Mouse (Mus musculus) kidney, postnatal 0 days (tissue): ENCODE data around the gene Nrgn. TPM values are rescaled to one million over a fixed set of nuclear protein-coding genes. Genes with fewer than 3 reads are reported as not detected.

Experiments
- ATAC-seq: fragments of 200-750 bp; cut with Nextera tagmentation; replicated peaks from 2 replicates; pipeline ENCODE4 v1.8.0; 2017; ENCODE audit warnings: low read depth, moderate number of reproducible peaks, moderate TSS enrichment, moderate library complexity; ENCODE audit not compliant: low FRiP score
- DNase-seq: peaks from one replicate; pipeline ENCODE4 v3.0.0-alpha.2; 2016; ENCODE audit warnings: low spot score
- H3K27ac ChIP-seq: fragments of 300-500 bp; sonication (generic); 2 replicates; pipeline ENCODE4 v1.5.1; 2014; ENCODE audit warnings: mild to moderate bottlenecking
- H3K27me3 ChIP-seq: fragments of 300-500 bp; sonication (generic); 2 replicates; pipeline ENCODE4 v1.6.1; 2014; ENCODE audit warnings: low read length, mixed read lengths; ENCODE audit not compliant: insufficient read depth
- H3K36me3 ChIP-seq: fragments of 300-500 bp; sonication (generic); 2 replicates; pipeline ENCODE4 v1.6.1; 2014; ENCODE audit warnings: low read length, mixed read lengths; ENCODE audit not compliant: insufficient read depth
- H3K4me1 ChIP-seq: fragments of 300-500 bp; sonication (generic); replicated peaks from 2 replicates; pipeline ENCODE4 v1.6.1; 2014; ENCODE audit warnings: antibody characterized with exemption, low read length, mixed read lengths; ENCODE audit not compliant: insufficient read depth
- H3K4me2 ChIP-seq: fragments of 300-500 bp; sonication (generic); 2 replicates; pipeline ENCODE4 v1.6.1; 2014; ENCODE audit warnings: mild to moderate bottlenecking, low read length, moderate library complexity, mixed read lengths
- H3K4me3 ChIP-seq: fragments of 300-500 bp; sonication (generic); replicated peaks from 2 replicates; pipeline ENCODE4 v1.5.1; 2014; ENCODE audit warnings: low read depth, low read length
- H3K9ac ChIP-seq: fragments of 300-500 bp; sonication (generic); 2 replicates; pipeline ENCODE4 v1.6.1; 2014; ENCODE audit warnings: low read depth, low read length
- H3K9me3 ChIP-seq: fragments of 300-500 bp; sonication (generic); replicated peaks from 2 replicates; pipeline ENCODE4 v1.6.1; 2016; ENCODE audit warnings: low read length, inconsistent platforms, mixed read lengths
- CTCF ChIP-seq: IDR thresholded peaks from 2 replicates; pipeline ENCODE4 v1.5.1; 2016; ENCODE audit warnings: antibody characterized with exemption, low read depth, mild to moderate bottlenecking, moderate library complexity
- WGBS: fragments of 180-500 bp; shearing (Covaris S2); extraction: QIAGEN DNeasy Blood & Tissue Kit; methylation state at CpG from one replicate; pipeline ENCODE4 v1.1.7; 2014; 5-methylcytosine and 5-hydroxymethylcytosine counted together
- polyA plus RNA-seq: library from polyadenylated mRNA; unstranded; fragments of >200 nt; fragmentation: Nextera tagmentation; extraction: Ambion mirVana; gene quantifications from 2 replicates; pipeline ENCODE4 v1.2.1, GENCODE M21; 2015

Nrgn gene
- polyA plus RNA-seq, 1 experiment from 2014 or later, result 3.3 TPM

DNA sequence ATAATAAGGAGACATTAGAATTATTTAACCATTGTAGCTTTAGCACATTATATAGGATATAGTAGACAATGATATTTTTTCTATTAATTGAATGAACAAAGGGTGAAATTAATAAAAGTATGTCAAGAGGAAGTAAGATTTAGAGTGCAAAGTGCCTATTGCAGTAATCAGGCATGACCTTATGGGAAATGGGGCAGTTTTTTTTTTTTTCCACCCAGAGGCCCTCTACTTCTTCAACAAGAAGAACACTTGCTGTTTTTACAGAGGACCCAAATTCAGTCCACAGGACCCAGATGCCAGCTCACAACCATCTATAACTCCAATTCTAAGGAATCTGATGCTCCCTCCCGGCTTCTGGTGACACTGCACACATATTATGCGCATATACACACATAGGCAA lies 7.9 kb upstream of the Nrgn start:
- H3K36me3 ChIP-seq, result no peaks in the 10 kb centered on the region
- 78% methylated on average over 2 of the region's 2 CpGs for WGBS
- TF ChIP-seq CTCF, result no peak
- no peak for DNase-seq
- no peak overlapping the region for H3K4me3 ChIP-seq
- no peak overlapping the region for H3K27ac ChIP-seq
- no peak overlapping the region for H3K4me2 ChIP-seq
- H3K27me3 ChIP-seq, result no peaks in the 10 kb centered on the region
- no peak for ATAC-seq
- H3K9me3 ChIP-seq, result no peaks in the 10 kb centered on the region
- no peak overlapping the region for H3K9ac ChIP-seq
- no peaks in the 10 kb centered on the region for H3K4me1 ChIP-seq

DNA sequence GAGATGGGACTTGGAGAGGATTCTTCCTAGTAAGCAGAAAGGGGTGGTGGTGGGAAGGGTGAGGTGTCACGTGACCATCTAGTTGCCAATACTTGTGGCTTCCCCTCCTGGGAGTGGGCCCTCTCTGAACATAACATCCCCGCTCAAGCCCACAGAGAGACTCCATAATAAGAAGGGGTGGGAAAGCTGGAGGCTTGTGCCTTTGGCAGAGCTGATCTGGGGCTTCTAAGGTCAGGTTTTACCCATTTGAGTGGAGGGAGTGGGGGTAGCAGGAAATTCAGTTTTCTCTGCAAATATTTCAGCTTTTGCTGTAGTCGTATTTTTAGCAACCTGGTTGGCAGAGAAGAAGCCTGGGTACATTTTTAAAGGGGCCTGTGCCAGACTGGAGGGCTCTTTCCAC lies 3.7 kb upstream of the Nrgn start:
- Histone ChIP-seq H3K27me3 (peaks cover 3% of the 10 kb centered on the region; the same call in 1 of the 2 replicates), H3K4me1 (0 out of 2 replicates have a peak, but pooled peaks cover 6% of the 10 kb centered on the region), H3K4me2 (no peak overlapping the region), H3K4me3 (no peak overlapping the region), H3K9ac (no peak overlapping the region), H3K36me3 (no peaks in the 10 kb centered on the region), H3K27ac (no peak overlapping the region), H3K9me3 (no peaks in the 10 kb centered on the region)
- ATAC-seq (no peak), DNase-seq (no peak)
- 76% methylated on average over 3 of the region's 3 CpGs for WGBS
- no peak for TF ChIP-seq CTCF

DNA sequence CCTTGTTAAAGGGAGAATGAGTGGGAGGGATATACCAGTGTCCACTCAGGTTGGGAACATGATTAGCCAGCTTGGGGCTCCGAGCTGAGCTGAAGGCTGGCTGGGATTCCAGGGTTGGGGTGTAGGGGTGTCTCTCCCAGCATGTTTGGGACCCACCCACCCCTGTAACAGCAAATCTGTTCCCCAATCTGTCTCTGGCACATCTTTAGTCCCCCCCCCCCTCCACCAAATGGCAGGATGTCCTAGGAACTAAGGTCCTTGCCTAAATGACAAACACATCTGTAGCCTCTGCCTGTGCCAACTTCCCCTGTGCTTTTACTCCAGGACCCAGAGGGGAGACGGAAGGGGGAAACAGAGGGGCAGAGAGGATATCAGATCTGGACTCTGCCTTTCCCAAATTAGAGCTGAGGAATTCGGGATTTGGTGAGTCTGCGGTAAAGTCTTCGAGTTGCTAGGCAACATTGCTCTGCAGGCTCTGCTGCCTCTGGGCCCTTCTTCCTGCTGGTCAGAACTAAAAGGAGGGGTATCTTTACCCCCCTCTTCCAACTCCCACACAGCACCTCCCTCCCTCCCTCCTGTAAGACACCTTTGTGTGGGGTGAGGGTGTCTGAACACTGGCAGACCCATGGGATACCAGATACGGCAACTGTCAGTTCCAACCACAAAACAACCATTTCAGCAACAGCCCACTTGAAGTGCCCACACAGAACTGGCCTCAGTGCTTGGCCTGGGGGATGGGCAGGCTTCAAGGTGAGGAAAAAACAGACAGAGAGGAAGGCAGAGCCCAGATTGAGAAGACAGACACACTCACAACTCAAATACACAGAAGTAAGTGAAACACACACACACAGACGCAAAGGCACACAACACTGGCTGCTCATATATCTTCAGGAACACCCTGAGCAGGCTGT lies 2.4 kb upstream of the Nrgn start, which contains the start of gene Siae:
TSS of gene Siae (plus strand) at position 861 of the 911 bp plus-strand sequence.
- Histone ChIP-seq H3K9me3 (no peaks in the 10 kb centered on the region), H3K4me2 (no peak within 1 kb of the TSS), H3K36me3 (no peaks in the 10 kb centered on the region), H3K27ac (no peak within 1 kb of the TSS), H3K4me3 (no peak within 1 kb of the TSS), H3K4me1 (0 out of 2 replicates have a peak, but pooled peaks cover 6% of the 10 kb centered on the region), H3K9ac (no peak within 1 kb of the TSS), H3K27me3 (peaks cover 12% of the 10 kb centered on the region; the same call in 1 of the 2 replicates)
- ATAC-seq (peak; percentile 44; the same call in 1 of the 2 replicates), DNase-seq (no peak)
- TF ChIP-seq CTCF, result no peak
- whole genome bisulfite sequencing, result 18% methylated on average over 7 of the region's 7 CpGs

DNA sequence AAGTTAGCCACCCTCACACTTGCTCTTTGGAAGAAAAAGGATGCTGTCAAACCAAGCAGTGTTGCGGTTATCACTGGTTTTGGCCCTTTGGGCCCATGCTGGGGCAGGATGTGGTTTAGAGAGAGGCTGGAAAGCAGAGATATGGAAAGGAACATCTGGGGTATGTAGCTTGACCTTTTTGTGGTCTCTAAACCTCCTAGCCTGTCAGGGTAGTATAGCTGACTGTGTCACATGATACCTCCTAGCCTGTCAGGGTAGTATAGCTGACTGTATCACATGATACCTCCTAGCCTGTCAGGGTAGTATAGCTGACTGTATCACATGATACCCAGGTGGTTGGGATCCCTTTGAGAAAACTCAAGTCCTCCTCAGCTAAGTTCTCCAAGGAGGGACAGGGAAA lies 1.6 kb upstream of the Nrgn start:
- Histone ChIP-seq H3K9me3 (no peaks in the 10 kb centered on the region), H3K36me3 (no peaks in the 10 kb centered on the region), H3K4me3 (no peak overlapping the region), H3K4me1 (0 out of 2 replicates have a peak, but pooled peaks cover 6% of the 10 kb centered on the region), H3K9ac (no peak overlapping the region), H3K4me2 (no peak overlapping the region), H3K27ac (no peak overlapping the region), H3K27me3 (peaks cover 13% of the 10 kb centered on the region; the same call in 1 of the 2 replicates)
- WGBS, result 86% methylated on average over 1 of the region's 1 CpGs
- no peak for TF ChIP-seq CTCF
- no peak for ATAC-seq
- DNase-seq, result no peak

DNA sequence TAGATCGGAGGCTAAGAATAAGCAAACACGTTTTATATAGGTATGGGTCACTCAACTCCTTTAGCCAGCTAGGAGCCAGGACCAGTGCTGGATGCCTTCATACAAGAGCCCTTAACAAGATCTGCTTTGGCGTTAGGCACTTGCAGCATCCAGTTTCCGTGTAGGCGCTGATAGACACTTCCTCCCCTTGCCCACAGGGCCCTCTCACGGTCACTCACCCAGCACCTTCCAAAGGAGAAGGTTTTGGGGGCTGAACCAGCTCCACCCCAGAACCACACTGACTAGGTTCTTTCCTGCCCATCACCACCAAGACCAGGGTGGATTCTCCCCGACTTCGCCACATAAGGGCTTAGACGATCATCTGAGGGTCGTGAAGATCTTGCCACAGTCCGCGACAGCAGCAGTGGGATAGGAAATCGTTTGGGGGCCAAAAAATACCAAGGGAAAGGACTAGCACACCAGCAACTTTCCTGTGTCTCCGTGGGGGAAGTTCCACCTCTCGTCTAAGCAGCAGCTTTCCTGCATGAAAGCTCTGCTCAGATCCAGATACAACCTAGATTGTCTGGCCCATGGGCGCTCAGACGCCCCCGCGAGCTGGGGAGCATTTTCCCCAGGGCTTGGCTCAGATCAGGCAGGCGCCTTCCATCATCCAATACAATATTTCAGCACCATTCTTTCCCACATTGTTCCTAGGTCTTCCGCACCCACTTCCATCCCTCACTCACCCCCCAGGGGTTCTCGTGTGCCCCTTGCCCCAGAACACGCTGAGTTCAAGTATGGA lies 763 bp downstream of the Nrgn start:
- Histone ChIP-seq H3K4me3 (peak overlapping the region; percentile 39), H3K27me3 (peaks cover 13% of the 10 kb centered on the region), H3K36me3 (no peaks in the 10 kb centered on the region), H3K4me1 (0 out of 2 replicates have a peak, but pooled peaks cover 6% of the 10 kb centered on the region), H3K9ac (no peak overlapping the region; the same call in 1 of the 2 replicates), H3K27ac (no peak overlapping the region), H3K9me3 (no peaks in the 10 kb centered on the region), H3K4me2 (peak overlapping the region; percentile 74)
- no peak for DNase-seq
- 4% methylated on average over 23 of the region's 23 CpGs for WGBS
- no peak for ATAC-seq
- TF ChIP-seq CTCF, result no peak

DNA sequence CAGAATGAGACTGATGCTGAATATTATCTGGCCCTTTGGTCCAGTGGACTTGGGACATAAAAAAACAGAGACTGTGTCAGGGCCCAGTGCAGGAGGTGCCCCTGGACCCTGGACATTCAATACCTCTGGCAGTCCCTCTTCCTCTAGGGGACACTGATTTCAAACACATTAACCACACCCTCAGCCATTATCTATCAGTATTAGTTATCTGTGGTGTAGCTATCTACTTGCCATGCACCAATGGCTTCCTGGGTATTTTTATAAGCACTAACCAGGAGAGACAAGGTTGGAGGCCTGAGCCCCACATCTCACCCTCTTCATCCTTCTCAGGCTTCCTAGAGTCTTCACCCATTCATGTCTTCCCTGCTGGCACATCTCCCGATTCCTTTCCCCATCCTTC lies 2.3 kb downstream of the Nrgn start:
- Histone ChIP-seq H3K27ac (no peak overlapping the region), H3K36me3 (no peaks in the 10 kb centered on the region), H3K9ac (no peak overlapping the region), H3K4me1 (peaks cover 7% of the 10 kb centered on the region; the same call in 1 of the 2 replicates), H3K27me3 (peaks cover 23% of the 10 kb centered on the region), H3K9me3 (no peaks in the 10 kb centered on the region), H3K4me2 (no peak overlapping the region), H3K4me3 (no peak overlapping the region)
- no peak for TF ChIP-seq CTCF
- 63% methylated on average over 1 of the region's 1 CpGs for WGBS
- DNase-seq (no peak), ATAC-seq (no peak)
